Mouse (Mus musculus) liver, embryonic 16.5 days (tissue): ENCODE measurements around the gene Col12a1. TPM values are rescaled to one million over a fixed set of nuclear protein-coding genes. Genes with fewer than 3 reads are reported as not detected.
A peak's percentile ranks its signal among the peaks of the same experiment; 100 is the strongest.

Source experiments
- ATAC-seq: fragments of 200-750 bp; cut with Nextera tagmentation; 2 replicates; pipeline ENCODE4 v1.8.0; 2017; ENCODE audit warnings: low read depth, mild to moderate bottlenecking, moderate number of reproducible peaks, moderate library complexity
- H3K27ac ChIP-seq: fragments of 300-500 bp; sonication (generic); 2 replicates; pipeline ENCODE4 v1.5.1; 2014; ENCODE audit warnings: mild to moderate bottlenecking, low read length
- H3K27me3 ChIP-seq: fragments of 300-500 bp; sonication (generic); 2 replicates; pipeline ENCODE4 v1.6.1; 2014; ENCODE audit warnings: low read depth, low read length, mixed read lengths; ENCODE audit not compliant: control insufficient read depth, insufficient read depth
- H3K36me3 ChIP-seq: fragments of 300-500 bp; sonication (generic); 2 replicates; pipeline ENCODE4 v1.6.1; 2014; ENCODE audit warnings: mild to moderate bottlenecking; ENCODE audit not compliant: control insufficient read depth, insufficient read depth
- H3K4me1 ChIP-seq: fragments of 300-500 bp; sonication (generic); 2 replicates; pipeline ENCODE4 v1.6.1; 2014; ENCODE audit warnings: low read depth, low read length, mixed read lengths; ENCODE audit not compliant: control insufficient read depth
- H3K4me2 ChIP-seq: fragments of 300-500 bp; sonication (generic); 2 replicates; pipeline ENCODE4 v1.6.1; 2014; ENCODE audit warnings: low read depth, low read length, mixed read lengths
- H3K4me3 ChIP-seq: fragments of 300-500 bp; sonication (generic); 2 replicates; pipeline ENCODE4 v1.5.1; 2014; ENCODE audit warnings: low read depth, mild to moderate bottlenecking, low read length
- H3K9ac ChIP-seq: fragments of 300-500 bp; sonication (generic); 2 replicates; pipeline ENCODE4 v1.6.1; 2014; ENCODE audit warnings: low read depth, low read length
- H3K9me3 ChIP-seq: fragments of 300-500 bp; sonication (generic); replicated peaks from 2 replicates; pipeline ENCODE4 v1.6.1; 2016; ENCODE audit warnings: low read length; ENCODE audit not compliant: control insufficient read depth
- WGBS: fragments of 180-500 bp; shearing (Covaris S2); extraction: QIAGEN DNeasy Blood & Tissue Kit; methylation state at CpG from one replicate; pipeline ENCODE4 v1.1.7; 2014; ENCODE audit not compliant: insufficient replicate concordance; 5-methylcytosine and 5-hydroxymethylcytosine counted together
- polyA plus RNA-seq: library from polyadenylated mRNA; unstranded; fragments of >200 nt; fragmentation: Nextera tagmentation; extraction: Ambion mirVana; gene quantifications from 2 replicates; pipeline ENCODE4 v1.2.1, GENCODE M21; 2015

Col12a1 gene
- polyA plus RNA-seq, 1 experiment from 2014 or later = 1.7 TPM

GRCm38 (mm10) chr9:79617336-79617735 is 101.3 kb downstream of the Col12a1 start:
- Histone ChIP-seq H3K4me1 (no peaks in the 10 kb centered on the region), H3K27me3 (no peaks in the 10 kb centered on the region), H3K27ac (no peak overlapping the region), H3K36me3 (no peaks in the 10 kb centered on the region), H3K4me3 (no peak overlapping the region), H3K9ac (no peak overlapping the region), H3K4me2 (no peak overlapping the region), H3K9me3 (no peaks in the 10 kb centered on the region)
- WGBS = 21% methylated on average over 3 of the region's 3 CpGs
- ATAC-seq = peak; percentile 68

- Histone ChIP-seq H3K4me2 (no peak overlapping the region), H3K4me3 (no peak overlapping the region)
- no peak for ATAC-seq
These were observed 102.6 kb downstream of the Col12a1 start for GRCm38 (mm10) chr9:79616040-79616439.

GRCm38 (mm10) chr9:79610286-79610685 is 108.3 kb downstream of the Col12a1 start:
- H3K4me1 ChIP-seq = no peaks in the 10 kb centered on the region
- H3K9ac ChIP-seq = no peak overlapping the region
- H3K27me3 ChIP-seq = no peaks in the 10 kb centered on the region
- peak; percentile 97 for ATAC-seq
- peak overlapping the region; percentile 24; the same call in 1 of the 2 replicates for H3K27ac ChIP-seq
- no peaks in the 10 kb centered on the region for H3K9me3 ChIP-seq
- H3K4me3 ChIP-seq = no peak overlapping the region
- H3K36me3 ChIP-seq = no peaks in the 10 kb centered on the region
- WGBS = 64% methylated on average over 6 of the region's 6 CpGs
- H3K4me2 ChIP-seq = no peak overlapping the region

More at GRCm38 (mm10) chr9:79616040-79616439, 102.6 kb downstream of the Col12a1 start:
- Histone ChIP-seq H3K9me3 (no peaks in the 10 kb centered on the region), H3K9ac (no peak overlapping the region), H3K4me1 (no peaks in the 10 kb centered on the region), H3K27me3 (no peaks in the 10 kb centered on the region), H3K36me3 (no peaks in the 10 kb centered on the region), H3K27ac (no peak overlapping the region)
- 63% methylated on average over 5 of the region's 5 CpGs for WGBS

- no peaks in the 10 kb centered on the region for H3K27me3 ChIP-seq
- ATAC-seq = peak; percentile 39
- H3K36me3 ChIP-seq = no peaks in the 10 kb centered on the region
- WGBS = 57% methylated on average over 4 of the region's 4 CpGs
- no peaks in the 10 kb centered on the region for H3K9me3 ChIP-seq
- H3K4me3 ChIP-seq = no peak overlapping the region
- no peak overlapping the region for H3K9ac ChIP-seq
- no peaks in the 10 kb centered on the region for H3K4me1 ChIP-seq
- H3K4me2 ChIP-seq = no peak overlapping the region
- H3K27ac ChIP-seq = no peak overlapping the region
These were observed 109.0 kb downstream of the Col12a1 start for GRCm38 (mm10) chr9:79609661-79610060.

- Histone ChIP-seq H3K4me1 (no peaks in the 10 kb centered on the region), H3K9me3 (no peaks in the 10 kb centered on the region), H3K36me3 (no peaks in the 10 kb centered on the region), H3K4me3 (no peak overlapping the region), H3K4me2 (no peak overlapping the region), H3K9ac (no peak overlapping the region), H3K27ac (no peak overlapping the region), H3K27me3 (no peaks in the 10 kb centered on the region)
- no peak for ATAC-seq
- 39% methylated on average over 1 of the region's 1 CpGs for WGBS
These were observed 109.8 kb downstream of the Col12a1 start for GRCm38 (mm10) chr9:79608795-79609194.

GRCm38 (mm10) chr9:79608062-79608531 is 110.5 kb downstream of the Col12a1 start:
- 40% methylated on average over 4 of the region's 4 CpGs for WGBS
- Histone ChIP-seq H3K9ac (no peak overlapping the region), H3K4me2 (no peak overlapping the region), H3K4me1 (no peaks in the 10 kb centered on the region), H3K27ac (no peak overlapping the region; the same call in 1 of the 2 replicates), H3K9me3 (no peaks in the 10 kb centered on the region), H3K4me3 (no peak overlapping the region), H3K27me3 (no peaks in the 10 kb centered on the region), H3K36me3 (no peaks in the 10 kb centered on the region)
- ATAC-seq = no peak

GRCm38 (mm10) chr9:79606122-79606521 is 112.5 kb downstream of the Col12a1 start:
- WGBS = 68% methylated on average over 5 of the region's 5 CpGs
- Histone ChIP-seq H3K4me2 (no peak overlapping the region), H3K4me1 (no peaks in the 10 kb centered on the region), H3K9me3 (no peaks in the 10 kb centered on the region), H3K9ac (no peak overlapping the region), H3K4me3 (no peak overlapping the region), H3K36me3 (no peaks in the 10 kb centered on the region), H3K27me3 (no peaks in the 10 kb centered on the region), H3K27ac (no peak overlapping the region)
- no peak for ATAC-seq

- no peaks in the 10 kb centered on the region for H3K27me3 ChIP-seq
- H3K9ac ChIP-seq = no peak overlapping the region
- H3K4me2 ChIP-seq = no peak overlapping the region
- H3K27ac ChIP-seq = no peak overlapping the region
- H3K4me1 ChIP-seq = no peaks in the 10 kb centered on the region
- H3K4me3 ChIP-seq = no peak overlapping the region
- H3K9me3 ChIP-seq = no peaks in the 10 kb centered on the region
- 40% methylated on average over 5 of the region's 5 CpGs for WGBS
- no peak for ATAC-seq
- no peaks in the 10 kb centered on the region for H3K36me3 ChIP-seq
These were observed 112.9 kb downstream of the Col12a1 start for GRCm38 (mm10) chr9:79605722-79606121.

GRCm38 (mm10) chr9:79604546-79604945 is 114.1 kb downstream of the Col12a1 start:
- Histone ChIP-seq H3K9ac (no peak overlapping the region), H3K4me1 (no peaks in the 10 kb centered on the region), H3K4me2 (no peak overlapping the region), H3K9me3 (no peaks in the 10 kb centered on the region), H3K4me3 (no peak overlapping the region), H3K36me3 (no peaks in the 10 kb centered on the region), H3K27ac (no peak overlapping the region), H3K27me3 (no peaks in the 10 kb centered on the region)
- 58% methylated on average over 3 of the region's 3 CpGs for WGBS
- no peak for ATAC-seq
